Mouse (Mus musculus): ENCODE measurements at regions not wholly inside any gene's neighbourhood (a gene's known extent, or its start where the extent isn't known, plus 50 kb on each side); places are given as distances from the start of the nearest gene placed in this dataset.

- DNase-seq: no peak
Observed at GRCm38 (mm10) chr16:5829071-5829470, 56.1 kb upstream of the Rbfox1 start.

GRCm38 (mm10) chr16:5823316-5823715 is 61.8 kb upstream of the Rbfox1 start:
- DNase-seq: peak; percentile 28

- no peak for DNase-seq
Observed at GRCm38 (mm10) chr16:5817166-5817565, 68.0 kb upstream of the Rbfox1 start.

- no peak for DNase-seq
Observed at GRCm38 (mm10) chr16:5812245-5812820, 72.8 kb upstream of the Rbfox1 start.

GRCm38 (mm10) chr16:5811654-5811992 is 73.5 kb upstream of the Rbfox1 start:
- DNase-seq: no peak

GRCm38 (mm10) chr16:5810986-5811653 is 74.0 kb upstream of the Rbfox1 start:
- peak; percentile 86 for DNase-seq

- peak; percentile 87 for DNase-seq
Observed at GRCm38 (mm10) chr16:5798188-5798587, 87.0 kb upstream of the Rbfox1 start.

- DNase-seq: no peak
Observed at GRCm38 (mm10) chr16:5792216-5792615, 92.9 kb upstream of the Rbfox1 start.

- DNase-seq: peak; percentile 41
Observed at GRCm38 (mm10) chr16:5790161-5790560, 95.0 kb upstream of the Rbfox1 start.

GRCm38 (mm10) chr16:5787206-5787605 is 97.9 kb upstream of the Rbfox1 start:
- no peak for DNase-seq

- no peak for DNase-seq
Observed at GRCm38 (mm10) chr16:5766771-5767421, 118.3 kb upstream of the Rbfox1 start.

- DNase-seq: no peak
Observed at GRCm38 (mm10) chr16:5765143-5765542, 120.0 kb upstream of the Rbfox1 start.

GRCm38 (mm10) chr16:5760821-5761220 is 124.3 kb upstream of the Rbfox1 start:
- no peak for DNase-seq

GRCm38 (mm10) chr16:5759021-5759420 is 126.1 kb upstream of the Rbfox1 start:
- no peak for DNase-seq

- no peak for DNase-seq
Observed at GRCm38 (mm10) chr16:5742716-5743507, 142.2 kb upstream of the Rbfox1 start.

- DNase-seq: no peak
Observed at GRCm38 (mm10) chr16:5740776-5741175, 144.4 kb upstream of the Rbfox1 start.

- DNase-seq: no peak
Observed at GRCm38 (mm10) chr16:5733608-5734007, 151.5 kb upstream of the Rbfox1 start.

GRCm38 (mm10) chr16:5722506-5722905 is 162.6 kb upstream of the Rbfox1 start:
- no peak for DNase-seq

GRCm38 (mm10) chr16:5713476-5713875 is 171.7 kb upstream of the Rbfox1 start:
- DNase-seq: peak; percentile 51

GRCm38 (mm10) chr16:5709831-5710230 is 175.3 kb upstream of the Rbfox1 start:
- no peak for DNase-seq

- DNase-seq: no peak
Observed at GRCm38 (mm10) chr16:5700731-5701255, 184.4 kb upstream of the Rbfox1 start.

- DNase-seq: no peak
Observed at GRCm38 (mm10) chr16:5688322-5688721, 196.8 kb upstream of the Rbfox1 start.

- no peak for DNase-seq
Observed at GRCm38 (mm10) chr16:5673372-5673960, 211.7 kb upstream of the Rbfox1 start.

Data from cerebellum, adult 9-11 months (tissue).